Mouse (Mus musculus) naive thymus-derived CD4-positive, alpha-beta T cell, adult 2 months (primary cell): ENCODE results near the gene C2cd2l.
"Not testable (repeated sequence)": the region's sequence is repeated elsewhere in the genome, so short reads cannot be mapped to it uniquely, and the experiment has no call there.

Source experiments
- DNase-seq: peaks from one replicate; pipeline ENCODE4 v3.0.0-alpha.2; 2011; ENCODE audit warnings: low read depth

The C2cd2l gene

GRCm38 (mm10) chr9:44313476-44314256 is 6.4 kb downstream of the C2cd2l start:
- DNase-seq = no peak

- DNase-seq = no peak
Measured at GRCm38 (mm10) chr9:44311136-44312134, 8.7 kb downstream of the C2cd2l start.

GRCm38 (mm10) chr9:44310750-44311135 is 9.3 kb downstream of the C2cd2l start:
- DNase-seq = no peak

- DNase-seq = no peak
Measured at GRCm38 (mm10) chr9:44309756-44310155, 10.3 kb downstream of the C2cd2l start.

- peak; percentile 23 for DNase-seq
Measured at GRCm38 (mm10) chr9:44307248-44307647, 12.8 kb downstream of the C2cd2l start.

DNA sequence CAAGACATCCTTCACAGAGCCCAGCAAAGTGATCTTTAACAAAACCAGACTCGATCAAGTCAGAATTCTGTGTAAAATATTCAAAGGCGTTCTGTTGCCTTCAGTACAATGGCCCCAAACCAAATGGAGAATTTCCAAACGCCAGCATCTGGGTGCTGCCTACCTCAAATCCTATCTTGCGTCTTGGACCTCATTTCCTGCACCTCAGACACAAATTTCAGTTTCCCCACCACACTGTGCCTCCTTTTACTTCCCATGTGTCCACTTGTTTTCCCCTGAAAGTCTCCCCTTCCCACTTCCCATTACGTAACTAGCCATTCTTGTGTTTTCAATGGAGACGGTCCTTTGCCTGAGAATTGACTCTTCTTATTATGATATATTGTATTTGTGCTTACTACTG is 13.6 kb downstream of the C2cd2l start:
- DNase-seq = no peak

DNA sequence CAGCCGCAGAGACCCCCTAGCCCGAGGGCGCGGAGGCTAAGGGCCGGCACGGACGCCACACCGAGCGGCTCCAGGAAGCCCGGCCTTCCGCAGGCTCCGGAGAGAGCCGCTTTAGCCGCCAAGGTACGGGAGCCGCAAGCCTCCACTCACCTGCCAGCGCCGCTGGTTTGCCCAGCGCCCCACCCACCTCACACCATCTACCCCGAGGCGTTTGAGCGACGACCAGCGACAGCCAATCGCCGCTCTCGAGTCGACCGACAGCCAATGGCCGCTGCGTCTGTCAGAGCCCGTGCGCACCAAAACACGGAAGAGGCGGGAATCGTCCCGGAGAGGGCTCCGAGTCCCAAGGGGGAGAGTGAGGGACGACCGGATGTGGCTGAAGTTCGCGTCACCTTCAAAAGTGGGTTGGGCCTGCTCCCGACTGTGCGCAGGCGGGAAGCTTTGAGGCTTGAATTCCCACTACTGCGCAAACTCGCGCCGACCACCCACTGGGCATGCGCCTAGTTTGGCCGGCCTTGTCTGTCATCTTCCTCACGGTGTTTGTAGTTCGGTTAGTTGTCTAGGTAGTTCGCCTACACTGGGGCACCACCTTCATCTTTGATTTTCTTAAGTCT is 14.5 kb downstream of the C2cd2l start, which contains the start of gene Hinfp:
Hinfp (minus strand) TSS at position 206 of the 614 bp plus-strand sequence.
- DNase-seq = peak; percentile 99

GRCm38 (mm10) chr9:44300001-44300400 is 20.1 kb downstream of the C2cd2l start:
- not testable (repeated sequence) for DNase-seq

- peak; percentile 79 for DNase-seq
Measured at GRCm38 (mm10) chr9:44292490-44292889, 27.6 kb downstream of the C2cd2l start.

DNA sequence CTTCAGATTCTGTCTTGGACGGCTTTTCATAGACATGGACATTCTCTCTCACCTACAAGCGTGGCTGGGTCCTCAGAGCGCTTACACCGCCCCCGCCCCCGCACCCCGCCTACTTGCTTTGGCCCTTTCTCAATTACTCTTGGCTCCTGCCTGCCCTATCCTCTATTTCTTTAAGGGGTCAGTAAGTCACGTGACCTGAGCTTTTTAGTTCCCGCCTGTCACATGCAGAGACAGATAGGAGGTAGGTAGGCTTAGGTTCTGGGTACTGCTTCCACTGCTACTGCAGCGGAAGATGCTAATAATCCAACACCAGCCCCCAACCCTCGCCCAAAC is 31.2 kb downstream of the C2cd2l start:
- DNase-seq = no peak

GRCm38 (mm10) chr9:44288076-44288958 is 31.8 kb downstream of the C2cd2l start, which contains the start of gene Abcg4:
TSS of gene Abcg4 (minus strand) at chr9:44288615.
- peak; percentile 33 for DNase-seq

DNA sequence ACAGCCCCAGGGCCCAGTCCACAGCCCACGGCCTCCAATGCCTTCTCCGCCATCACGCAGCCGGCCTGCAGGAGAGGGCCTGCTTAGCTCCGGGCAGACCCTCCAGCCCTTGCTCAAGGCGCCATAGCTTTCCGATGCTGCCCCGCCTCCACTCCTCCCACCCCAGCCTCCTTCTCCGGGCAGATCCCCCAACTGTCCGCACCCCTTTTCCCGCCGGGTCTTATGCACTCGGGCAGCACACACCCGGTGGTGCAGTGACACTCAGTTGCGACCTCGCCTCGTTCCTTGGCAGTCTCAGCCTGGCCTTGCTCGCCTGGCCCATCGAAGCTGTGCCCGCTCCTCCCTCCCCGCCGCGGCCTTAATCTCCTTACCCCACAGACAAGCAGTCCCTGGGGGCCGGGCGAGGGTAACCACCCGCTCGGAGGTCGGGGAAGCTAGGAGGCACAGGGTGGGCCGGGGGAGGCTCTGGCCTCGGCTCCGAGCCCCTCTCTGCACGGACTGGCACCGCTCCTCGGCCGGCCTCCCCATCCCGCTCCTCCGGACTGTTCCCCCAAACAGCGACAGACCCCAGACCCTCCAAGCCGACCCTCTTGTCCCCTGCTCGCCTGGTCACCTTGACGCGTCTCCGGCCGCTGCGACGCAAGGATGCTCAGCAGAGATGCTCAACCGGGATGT is 32.5 kb downstream of the C2cd2l start:
- peak; percentile 26 for DNase-seq

DNA sequence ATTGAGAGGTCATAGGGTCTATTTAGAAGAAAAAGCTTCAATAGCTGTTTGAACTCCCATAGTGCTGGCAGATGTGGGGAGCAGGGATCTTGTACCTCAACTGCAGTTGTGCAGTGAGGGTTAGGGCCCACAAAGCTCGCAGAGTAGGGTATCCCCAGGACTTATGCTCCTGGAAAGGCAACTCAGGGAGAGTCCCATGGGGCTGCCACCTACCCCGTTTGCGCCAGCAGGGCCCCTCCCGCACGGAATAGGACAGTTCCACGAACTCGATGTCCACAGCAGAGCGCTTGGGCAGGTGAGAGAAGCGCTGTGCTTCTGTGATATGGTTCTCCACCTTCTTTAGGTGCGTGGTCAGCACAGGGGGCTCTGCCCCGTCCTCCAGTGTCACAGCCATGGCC is 33.1 kb downstream of the C2cd2l start:
- peak; percentile 21 for DNase-seq

GRCm38 (mm10) chr9:44286256-44286850 is 33.7 kb downstream of the C2cd2l start:
- no peak for DNase-seq

- no peak for DNase-seq
Measured at GRCm38 (mm10) chr9:44283183-44283582, 36.9 kb downstream of the C2cd2l start.

GRCm38 (mm10) chr9:44269973-44270372 is 50.1 kb downstream of the C2cd2l start:
- DNase-seq = no peak

DNA sequence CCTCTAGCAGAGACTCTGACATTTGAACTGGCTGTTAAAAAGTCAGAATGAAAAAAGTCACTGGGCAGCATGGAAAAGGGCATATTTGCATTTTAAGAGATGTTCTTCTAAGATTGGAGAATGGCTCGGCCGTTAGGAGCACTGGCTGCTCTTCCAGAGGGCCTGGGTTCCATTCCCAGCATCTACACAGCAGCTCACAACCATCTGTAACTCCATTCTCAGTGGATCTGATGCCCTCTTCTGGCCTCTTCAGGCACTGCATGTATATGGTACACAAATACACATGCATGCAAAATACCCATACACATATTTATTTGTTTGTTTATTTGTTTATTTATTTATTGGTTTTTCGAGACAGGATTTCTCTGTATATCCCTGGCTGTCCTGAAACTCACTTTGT is 51.0 kb downstream of the C2cd2l start:
- peak; percentile 80 for DNase-seq

DNA sequence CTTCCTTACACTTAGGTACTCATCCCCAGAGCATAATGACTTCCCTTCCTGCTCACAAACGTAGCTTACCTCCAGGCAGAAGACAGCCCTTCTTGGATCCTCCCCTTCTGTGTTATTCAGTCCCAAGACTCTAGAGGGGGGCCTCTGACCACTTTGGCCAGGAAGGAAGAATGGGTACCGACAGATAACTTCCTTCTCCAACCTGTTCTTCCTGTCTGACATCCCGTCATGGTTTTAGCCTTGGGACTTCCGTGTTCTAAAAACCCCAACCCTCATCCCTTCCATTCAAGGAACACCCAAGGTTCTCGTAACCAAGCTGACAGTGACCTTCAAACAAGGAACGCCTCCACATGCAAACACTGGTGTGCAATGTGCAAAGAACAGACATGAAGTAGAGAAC is 51.7 kb downstream of the C2cd2l start, which contains the start of gene Nlrx1:
Nlrx1 (minus strand) TSS at position 168 of the 400 bp plus-strand sequence.
- no peak for DNase-seq

- DNase-seq = peak; percentile 92
Measured at GRCm38 (mm10) chr9:44268027-44268360, 52.1 kb downstream of the C2cd2l start.

DNA sequence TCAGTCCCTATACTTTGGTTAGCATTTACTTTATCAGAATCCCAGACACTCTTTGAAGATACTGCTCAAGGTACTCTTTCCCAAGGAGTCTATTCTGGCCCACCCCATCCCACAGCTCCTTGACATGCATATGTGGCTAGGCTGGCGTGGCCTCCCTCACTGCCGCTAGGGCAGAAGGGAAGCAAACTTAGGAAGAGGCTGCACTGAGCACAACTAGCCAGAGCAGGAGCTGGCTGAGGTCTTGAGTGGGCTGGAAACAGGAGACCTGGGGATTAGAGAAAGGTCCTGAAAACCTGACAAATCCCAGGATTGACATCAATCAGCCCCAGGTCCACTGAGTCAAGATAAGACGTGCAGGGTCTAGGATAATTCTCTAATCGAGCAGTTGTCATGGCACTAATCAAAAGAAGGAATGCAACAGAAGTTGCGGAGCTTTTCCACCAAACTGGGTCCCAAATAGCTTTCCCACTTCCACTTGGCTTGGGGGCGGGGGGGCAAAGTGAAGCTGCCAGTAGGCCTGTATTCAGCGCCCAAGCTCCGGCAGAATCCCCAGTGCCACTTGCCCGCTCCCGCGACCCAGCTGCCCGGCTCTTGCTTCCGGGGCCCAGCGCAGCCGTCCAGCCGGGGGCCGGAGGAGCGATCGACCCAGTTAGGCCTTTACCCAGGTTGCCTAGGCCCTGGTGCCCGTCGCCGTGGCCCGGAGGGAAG is 52.6 kb downstream of the C2cd2l start:
- no peak for DNase-seq
